25 mouse cellular contexts compared by ENCODE assay signal in the genomic region with DNA sequence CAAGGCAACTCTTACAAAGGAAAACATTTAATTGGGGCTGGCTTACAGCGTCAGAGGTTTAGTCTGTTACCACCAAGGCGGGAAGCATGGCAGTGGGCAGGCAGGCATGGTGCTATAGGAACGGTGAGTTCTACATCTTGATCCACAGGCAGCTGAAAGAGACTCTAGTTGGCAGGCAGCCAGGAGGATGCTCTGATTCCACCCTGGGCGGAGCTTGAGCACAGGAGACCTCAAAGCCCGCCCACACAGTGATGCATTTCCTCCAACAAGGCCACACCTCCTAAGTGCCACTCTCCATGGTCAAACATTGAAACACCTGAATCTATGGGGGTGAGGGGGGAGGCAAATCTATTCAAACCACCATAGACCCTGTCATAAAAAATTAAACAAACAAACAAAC. TPM values are rescaled to one million over a fixed set of nuclear protein-coding genes. Genes with fewer than 3 reads are reported as not detected.
DNase-seq lines count a peak whose midpoint lies in the region; ATAC-seq and TF ChIP-seq lines count a peak whose summit lies in the region.
"Had no signal": no experiment of that assay in that cellular context is flagged by ENCODE, and none has a peak within 500 bp of the region (broad histone marks: within the 10 kb centered on the region; RNA-seq: fewer than 3 reads in every experiment).

No protein-coding gene starts in this region.

- no peaks in the 10 kb centered on the region for H3K36me3 ChIP-seq in liver, embryonic 12.5 days
- no peaks in the 10 kb centered on the region for H3K36me3 ChIP-seq in CH12.LX (replicated peaks in 1 of 2; ENCODE audit: control insufficient read depth in 1 of 2, insufficient read depth in 1 of 2, low read length in 1 of 2)
- H3K36me3 ChIP-seq: embryonic facial prominence, embryonic 13.5 days; heart, embryonic 12.5 days; kidney, embryonic 15.5 days; liver, embryonic 13.5 days had no signal

- H3K9me3 ChIP-seq in liver, embryonic 12.5 days (replicated peaks): no peaks in the 10 kb centered on the region
- no peaks in the 10 kb centered on the region for H3K9me3 ChIP-seq in CH12.LX (replicated peaks; ENCODE audit: low read length)
- H3K9me3 ChIP-seq: embryonic facial prominence, embryonic 13.5 days; forebrain, embryonic 13.5 days; heart, embryonic 12.5 days; kidney, embryonic 15.5 days; liver, embryonic 13.5 days had no signal

- no peaks in the 10 kb centered on the region for H3K79me2 ChIP-seq in CH12.LX (replicated peaks; ENCODE audit: control insufficient read depth, extremely low read depth, insufficient read depth, poor library complexity, severe bottlenecking)

- H3K27me3 ChIP-seq in liver, embryonic 12.5 days (replicated peaks): peaks cover 15% of the 10 kb centered on the region
- H3K27me3 ChIP-seq in CH12.LX (replicated peaks): peaks cover 4% of the 10 kb centered on the region
- H3K27me3 ChIP-seq: embryonic facial prominence, embryonic 13.5 days; forebrain, embryonic 13.5 days; kidney, embryonic 15.5 days had no signal

- no peak overlapping the region for H3K27ac ChIP-seq in liver, embryonic 12.5 days
- H3K27ac ChIP-seq in CH12.LX (ENCODE audit: insufficient read depth, low read depth): no peak overlapping the region
- H3K27ac ChIP-seq: embryonic facial prominence, embryonic 13.5 days; forebrain, embryonic 13.5 days; kidney, embryonic 15.5 days; liver, embryonic 13.5 days; stomach, postnatal 0 days had no signal

- no peak for ATAC-seq in liver, embryonic 12.5 days
- ATAC-seq: forebrain, embryonic 13.5 days had no signal

- in situ Hi-C loops in CH12.LX (cut with MboI; ENCODE audit: low pct_ligation_motif_present, low pct_unique_long_range_greater_than_20kb, low sequenced_read_pairs): no loop called here

- H3K9ac ChIP-seq in liver, embryonic 12.5 days: no peak overlapping the region
- no peak overlapping the region for H3K9ac ChIP-seq in CH12.LX (ENCODE audit: insufficient read depth, low read depth)
- H3K9ac ChIP-seq: embryonic facial prominence, embryonic 13.5 days; forebrain, embryonic 13.5 days; heart, embryonic 12.5 days; kidney, embryonic 15.5 days; liver, embryonic 13.5 days had no signal

- H3K4me2 ChIP-seq in liver, embryonic 12.5 days: no peak overlapping the region
- H3K4me2 ChIP-seq in CH12.LX (ENCODE audit: insufficient read depth, low read depth, poor library complexity, severe bottlenecking): no peak overlapping the region
- H3K4me2 ChIP-seq: embryonic facial prominence, embryonic 13.5 days; forebrain, embryonic 13.5 days; heart, embryonic 12.5 days; kidney, embryonic 15.5 days; liver, embryonic 13.5 days had no signal

- TF ChIP-seq POLR2A in CH12.LX (IDR thresholded peaks at IDR 0.05; ENCODE audit: low read depth, low read length): no peak

- WGBS in liver, embryonic 12.5 days (ENCODE audit: insufficient replicate concordance): 58% methylated on average over 5 of the region's 5 CpGs

- DNase-seq in liver: peak; percentile 32
- peak; percentile 11 for DNase-seq in 3T3-L1 (ENCODE audit: low read depth, low spot score)
- DNase-seq in CH12.LX (ENCODE audit: extremely low read depth): peak; percentile 52
- DNase-seq in ZHBTc4 (ENCODE audit: low read depth, low spot score): peak; percentile 93
- DNase-seq in heart, adult 8-10 months (ENCODE audit: low spot score): no peak
- no peak for DNase-seq in MN1 (ENCODE audit: low spot score)
- DNase-seq in spleen, postnatal 4 days (ENCODE audit: low spot score in 2 of 2): no peak
- DNase-seq: adrenal gland, adult 8-10 months; cerebellum, postnatal 14 days; gastrocnemius, postnatal 10 days; heart, postnatal 4 days; liver, embryonic 13.5 days; lung, postnatal 36 days; right cerebral cortex, adult 18-20 months; spleen, adult 18-20 months had no signal

- no peak for TF ChIP-seq EP300 in CH12.LX (IDR thresholded peaks at IDR 0.05; ENCODE audit: low read length)

- no peaks in the 10 kb centered on the region for H3K4me1 ChIP-seq in liver, embryonic 12.5 days
- H3K4me1 ChIP-seq in CH12.LX (ENCODE audit: control insufficient read depth in 1 of 2, insufficient read depth in 2 of 2): peaks cover 0 to 3% of the 10 kb centered on the region in 2 experiments; a peak in 1 of 4 replicates
- H3K4me1 ChIP-seq: embryonic facial prominence, embryonic 13.5 days; heart, embryonic 12.5 days; kidney, embryonic 15.5 days; liver, embryonic 13.5 days had no signal

- TF ChIP-seq CTCF in CH12.LX (conservative IDR thresholded peaks at IDR 0.05 in 1 of 2, IDR thresholded peaks at IDR 0.05 in 1 of 2; ENCODE audit: low read depth in 2 of 2, low read length in 2 of 2): no peak

- no peak for TF ChIP-seq RAD21 in CH12.LX (IDR thresholded peaks at IDR 0.05; ENCODE audit: low read depth, low read length)

- H3K4me3 ChIP-seq in liver, embryonic 12.5 days: no peak overlapping the region
- no peak overlapping the region for H3K4me3 ChIP-seq in CH12.LX (replicated peaks in 1 of 3; ENCODE audit: low read depth in 2 of 3, low read length in 2 of 3, poor library complexity in 1 of 3)
- H3K4me3 ChIP-seq: embryonic facial prominence, embryonic 13.5 days; forebrain, embryonic 13.5 days; heart, embryonic 12.5 days; kidney, embryonic 15.5 days; liver, embryonic 13.5 days had no signal

- dilution Hi-C loops in CH12.LX (cut with MboI; ENCODE audit: extremely low pct_ligation_motif_present, extremely low pct_unique_long_range_greater_than_20kb, low sequenced_read_pairs): no loop called here

TF ChIP-seq in CH12.LX, 34 proteins besides CTCF, POLR2A, EP300 and RAD21:
- TF ChIP-seq IRF4 (IDR thresholded peaks at IDR 0.05; ENCODE audit: low read depth, low read length) (no peak), ZC3H11A (IDR thresholded peaks at IDR 0.05; ENCODE audit: low read depth, low read length) (no peak)

RNA-seq across cellular contexts. Expression of a gene that starts 1.4 kb away (rescaled TPM):
- polyA plus RNA-seq in liver, embryonic 12.5 days (2016; fragmentation: Nextera tagmentation; extraction: Ambion mirVana): not detected in 2 replicates
- not detected in 2 replicates for total RNA-seq in CH12.LX (2012; rRNA removed)
- total RNA-seq in CH12.LX (2014; rRNA removed): not detected in 2 replicates
- polyA plus RNA-seq in CH12.LX (2012; ENCODE audit: insufficient read length, low read depth): not detected in 2 replicates
- total RNA-seq in heart, adult 8-10 months (2022): under 1 TPM in 1 of 4 experiments, not detected in 3; 0.44 TPM
- total RNA-seq: gastrocnemius, postnatal 10 days had no signal
- polyA plus RNA-seq: embryonic facial prominence, embryonic 13.5 days; forebrain, embryonic 13.5 days; heart, embryonic 12.5 days; intestine, embryonic 14.5 days; kidney, embryonic 15.5 days; liver, embryonic 13.5 days; neural tube, embryonic 14.5 days; stomach, postnatal 0 days had no signal

RNA-seq across cellular contexts. Expression of a gene that starts 6.5 kb away (rescaled TPM):
- polyA plus RNA-seq in liver, embryonic 12.5 days (2016; fragmentation: Nextera tagmentation; extraction: Ambion mirVana): not detected in 2 replicates
- total RNA-seq in CH12.LX (2012; rRNA removed) (not detected in 2 replicates), CH12.LX (2014; rRNA removed) (not detected in 2 replicates)
- not detected in 2 replicates for polyA plus RNA-seq in CH12.LX (2012; ENCODE audit: insufficient read length, low read depth)
- not detected for total RNA-seq in heart, adult 8-10 months (2022)
- total RNA-seq: adrenal gland, adult 8-10 months; gastrocnemius, postnatal 10 days; heart, postnatal 4 days had no signal
- polyA plus RNA-seq: embryonic facial prominence, embryonic 13.5 days; forebrain, embryonic 13.5 days; heart, embryonic 12.5 days; intestine, embryonic 14.5 days; kidney, embryonic 15.5 days; liver, embryonic 13.5 days; neural tube, embryonic 14.5 days; stomach, postnatal 0 days had no signal

RNA-seq across cellular contexts. Expression of a gene that starts 11.3 kb away (rescaled TPM):
- not detected in 2 replicates for polyA plus RNA-seq in liver, embryonic 12.5 days (2016; fragmentation: Nextera tagmentation; extraction: Ambion mirVana)
- total RNA-seq in CH12.LX (2012; rRNA removed) (not detected in 2 replicates), CH12.LX (2014; rRNA removed) (not detected in 2 replicates)
- not detected in 2 replicates for polyA plus RNA-seq in CH12.LX (2012; ENCODE audit: insufficient read length, low read depth)
- total RNA-seq in heart, adult 8-10 months (2022): not detected
- total RNA-seq: adrenal gland, adult 8-10 months; heart, postnatal 4 days; layer of hippocampus, adult 18-20 months; left cerebral cortex, adult 8-10 months had no signal
- polyA plus RNA-seq: embryonic facial prominence, embryonic 13.5 days; forebrain, embryonic 13.5 days; heart, embryonic 12.5 days; intestine, embryonic 14.5 days; kidney, embryonic 15.5 days; liver, embryonic 13.5 days; neural tube, embryonic 14.5 days; stomach, postnatal 0 days had no signal

RNA-seq across cellular contexts. Expression of a gene that starts 19.2 kb away (rescaled TPM):
- not detected in 2 replicates for polyA plus RNA-seq in liver, embryonic 12.5 days (2016; fragmentation: Nextera tagmentation; extraction: Ambion mirVana)
- total RNA-seq in CH12.LX (2012; rRNA removed): not detected in 2 replicates
- not detected in 2 replicates for total RNA-seq in CH12.LX (2014; rRNA removed)
- 0.14 and 0.17 TPM in 2 replicates for polyA plus RNA-seq in CH12.LX (2012; ENCODE audit: insufficient read length, low read depth)
- not detected for total RNA-seq in heart, adult 8-10 months (2022)
- total RNA-seq: adrenal gland, adult 8-10 months; gastrocnemius, postnatal 10 days; heart, postnatal 4 days; layer of hippocampus, adult 18-20 months; left cerebral cortex, adult 8-10 months had no signal
- polyA plus RNA-seq: embryonic facial prominence, embryonic 13.5 days; forebrain, embryonic 13.5 days; heart, embryonic 12.5 days; intestine, embryonic 14.5 days; kidney, embryonic 15.5 days; liver, embryonic 13.5 days; neural tube, embryonic 14.5 days; stomach, postnatal 0 days had no signal

RNA-seq across cellular contexts. Expression of a gene that starts 24.7 kb away (rescaled TPM):
- 27.5 and 30.9 TPM in 2 replicates for polyA plus RNA-seq in liver, embryonic 12.5 days (2016; fragmentation: Nextera tagmentation; extraction: Ambion mirVana)
- total RNA-seq in CH12.LX (2012; rRNA removed): not detected in 2 replicates
- total RNA-seq in CH12.LX (2014; rRNA removed): not detected in 2 replicates
- not detected in 2 replicates for polyA plus RNA-seq in CH12.LX (2012; ENCODE audit: insufficient read length, low read depth)
- not detected for total RNA-seq in heart, adult 8-10 months (2022)
- total RNA-seq: adrenal gland, adult 8-10 months; heart, postnatal 4 days had no signal

Comparison
In these comparisons a context has a peak if more than half of its experiments do, and no peak if none do; other contexts are left out.
1. DNase-seq: peak in liver (single experiment), 3T3-L1 (single experiment), CH12.LX (single experiment) and ZHBTc4 (single experiment); none in heart, adult 8-10 months (single experiment), MN1 (single experiment) and spleen, postnatal 4 days (0 of 2).